Mouse (Mus musculus) left cerebral cortex, adult 8-10 months (tissue): ENCODE measurements around the gene Diras1. TPM values are rescaled to one million over a fixed set of nuclear protein-coding genes. Genes with fewer than 3 reads are reported as not detected.

ENCODE experiments used
- DNase-seq, 2 experiments: peaks; one replicate each; pipeline ENCODE4 v3.0.0; 2022; ENCODE audit warnings: low spot score in 2 of 2
- total RNA-seq, 4 experiments: library from RNA; stranded (reverse); gene quantifications; 2 replicates each; pipeline ENCODE4 v1.2.4; 2022

Gene Diras1
- total RNA-seq, 4 experiments from 2014 or later, result 115 to 131 (median 118) TPM

DNA sequence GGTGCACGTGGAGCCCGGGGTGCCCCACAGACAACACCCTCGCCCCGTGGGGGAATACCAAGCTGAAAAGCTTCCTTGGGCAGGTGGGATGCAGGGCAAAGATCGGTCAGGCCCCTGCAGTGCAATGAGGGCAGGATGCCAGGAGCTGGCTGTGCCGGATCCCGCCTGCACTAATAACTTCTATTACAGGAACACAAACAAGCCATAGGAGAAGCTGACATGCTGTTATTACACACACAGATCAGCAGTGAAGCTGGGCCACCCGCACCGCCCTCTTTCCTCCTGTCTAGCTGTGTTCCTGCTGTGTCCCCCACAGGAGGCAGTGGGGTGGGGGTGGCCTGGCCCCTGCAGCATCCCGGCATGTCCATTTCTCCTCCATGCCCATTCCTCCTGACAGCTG lies 3.6 kb upstream of the Diras1 start:
- DNase-seq, result no peak

DNA sequence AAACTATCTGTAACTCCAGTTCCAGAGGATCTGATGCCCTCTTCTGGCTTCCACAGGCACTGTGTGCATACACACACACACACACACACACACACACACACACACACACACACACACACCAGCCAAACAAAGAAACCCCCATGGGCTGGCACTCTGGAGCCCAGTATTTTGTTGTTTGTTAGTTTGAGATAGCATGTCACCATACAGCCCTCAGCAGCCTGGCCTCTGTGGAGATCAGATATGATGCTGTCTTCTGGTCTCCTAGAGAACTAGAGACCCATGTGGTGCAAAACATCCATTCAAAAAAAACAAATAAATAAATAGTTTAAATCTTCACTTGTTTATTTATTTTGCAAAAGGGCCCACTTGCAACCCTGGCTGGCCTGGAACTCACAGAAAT lies 2.8 kb upstream of the Diras1 start:
- no peak for DNase-seq

DNA sequence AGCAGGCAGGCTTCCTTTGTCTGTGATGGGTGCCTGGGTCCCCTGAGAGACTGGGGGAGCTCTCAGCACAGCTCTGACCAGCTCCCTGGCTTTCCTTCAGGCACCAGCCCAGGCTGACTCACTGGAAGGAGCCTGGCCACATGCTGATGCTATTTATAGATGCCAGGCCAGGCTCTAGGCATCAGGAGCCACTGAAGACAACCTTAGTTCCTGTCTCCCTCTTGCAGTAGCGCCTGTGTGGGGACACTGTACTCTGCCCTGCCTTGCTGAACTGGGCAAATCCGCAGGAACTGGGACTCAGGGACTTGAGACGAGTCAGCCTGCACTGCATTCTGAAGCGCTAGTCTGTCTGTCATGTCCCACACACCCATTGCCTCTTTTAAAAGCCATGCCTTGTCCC lies 1.9 kb upstream of the Diras1 start:
- no peak for DNase-seq

DNA sequence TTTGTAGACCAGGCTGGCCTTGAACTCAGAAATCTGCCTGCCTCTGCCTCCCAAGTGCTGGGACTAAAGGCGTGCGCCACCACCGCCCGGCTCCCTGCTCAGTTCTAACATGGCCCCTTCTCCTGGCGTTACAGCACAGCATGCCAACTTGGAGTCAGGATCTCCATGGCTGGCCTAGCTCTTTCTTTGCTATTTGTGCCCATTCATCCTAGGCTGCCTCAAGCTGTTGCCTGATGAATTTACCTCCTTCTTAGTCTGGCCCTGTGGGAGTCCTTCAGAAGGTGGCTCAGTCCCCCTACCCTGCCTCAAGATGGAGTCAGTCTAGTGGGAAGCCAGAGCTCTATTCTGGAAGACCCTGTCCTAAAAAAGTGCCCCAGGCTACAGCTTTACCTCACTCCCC lies 1.4 kb upstream of the Diras1 start:
- no peak for DNase-seq

DNA sequence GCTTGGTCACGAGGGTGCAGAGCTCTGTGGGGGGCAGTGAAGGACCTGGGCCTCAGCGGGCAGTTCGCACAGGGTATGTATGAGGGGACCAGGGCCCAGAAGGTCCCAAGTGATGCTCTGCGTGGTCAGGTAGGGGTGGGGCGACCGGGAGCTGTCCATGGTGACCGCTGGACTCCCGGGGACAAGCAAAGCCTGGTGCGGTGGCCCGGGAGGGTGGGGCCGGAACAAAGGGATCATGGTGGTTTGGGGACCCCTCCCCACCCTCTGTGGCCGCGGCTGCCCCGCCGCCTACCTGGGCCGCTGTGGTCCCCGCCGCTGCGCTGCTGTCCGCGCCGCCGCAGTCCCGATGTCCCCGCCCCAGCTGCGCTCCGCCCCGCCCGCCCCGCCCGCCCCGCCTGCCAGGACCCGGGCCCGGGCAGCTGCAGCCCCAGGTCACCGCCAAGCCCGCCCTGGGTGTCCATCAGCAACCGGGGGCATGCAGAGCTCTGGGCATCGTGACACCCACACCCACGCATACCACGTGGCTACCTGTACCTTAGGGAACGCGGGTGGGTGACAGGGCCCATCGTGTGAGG lies 328 bp downstream of the Diras1 start:
- no peak for DNase-seq

DNA sequence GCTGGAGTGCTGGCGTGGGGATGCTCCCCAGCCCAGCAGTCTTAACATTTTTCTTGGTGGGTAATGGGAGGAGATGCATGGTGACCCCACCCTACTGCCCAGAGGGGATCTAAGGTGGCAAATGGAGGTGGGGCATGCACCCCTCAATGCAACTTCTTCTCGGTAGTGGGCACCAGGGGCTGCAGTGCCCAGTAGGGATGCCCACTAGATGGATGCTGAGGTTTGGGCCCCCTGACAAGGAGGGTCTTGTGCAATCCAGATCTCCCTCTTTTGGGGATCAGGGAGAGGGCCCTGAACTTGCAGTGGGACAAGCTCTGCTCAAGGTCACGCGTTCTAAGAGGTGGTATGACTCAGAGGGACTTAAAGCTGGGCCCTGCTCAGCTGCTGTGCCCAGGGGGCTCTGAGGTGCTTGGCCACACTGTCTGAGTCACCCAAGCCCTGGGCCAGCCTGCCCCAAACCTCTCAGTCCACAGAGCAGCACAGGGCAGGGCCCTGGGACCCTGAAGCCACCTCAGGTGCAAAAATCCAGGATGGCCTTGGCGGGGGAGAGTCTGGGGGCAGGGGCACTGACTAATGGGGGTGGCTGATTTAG lies 1.0 kb downstream of the Diras1 start:
- DNase-seq, result no peak

DNA sequence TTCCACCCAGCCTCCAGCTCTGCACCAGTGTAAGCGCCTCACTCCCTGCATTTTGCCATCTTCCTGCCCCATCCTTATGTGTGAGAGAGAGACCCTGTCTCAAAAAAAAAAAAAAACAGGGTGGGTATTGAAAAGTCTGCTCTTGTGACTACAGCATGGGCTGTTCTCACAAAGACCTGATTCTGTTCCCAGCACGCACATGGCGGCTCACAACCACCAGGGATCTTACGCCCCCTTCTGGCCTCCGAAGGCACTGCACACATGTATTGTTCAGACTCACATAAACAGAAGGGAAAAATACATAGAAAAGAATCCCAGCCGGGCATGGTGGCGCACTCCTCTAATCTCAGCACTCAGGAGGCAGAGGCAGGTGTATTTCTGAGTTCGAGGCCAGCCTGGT lies 2.7 kb downstream of the Diras1 start:
- no peak for DNase-seq

DNA sequence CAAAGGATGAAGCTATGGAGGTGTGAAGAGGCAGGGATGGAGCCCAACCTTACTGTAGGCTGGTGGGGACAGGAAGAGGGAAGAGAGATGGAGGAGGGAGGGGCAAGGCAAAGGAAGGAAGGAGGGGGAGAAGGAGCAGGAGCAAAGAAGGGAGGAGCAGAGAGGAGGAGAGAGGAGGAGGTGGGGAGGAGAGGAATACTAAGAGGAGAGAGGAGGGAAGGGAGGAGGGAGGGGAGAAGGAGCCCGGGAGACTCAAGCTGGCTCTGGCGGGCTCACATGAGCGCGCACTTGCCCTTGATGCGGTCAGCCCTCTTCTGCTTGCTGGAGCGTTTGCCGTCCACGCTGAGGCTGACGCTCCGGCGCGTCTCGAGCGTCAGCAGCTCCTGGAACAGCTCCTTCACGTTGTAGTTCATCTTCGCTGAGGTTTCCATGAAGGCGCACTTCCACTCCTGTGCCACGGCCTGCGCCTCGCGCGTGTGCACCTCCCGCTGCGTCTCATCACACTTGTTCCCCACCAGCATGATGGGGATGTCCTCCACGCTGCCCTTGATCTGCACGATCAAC lies 3.8 kb downstream of the Diras1 start:
- DNase-seq, result no peak

DNA sequence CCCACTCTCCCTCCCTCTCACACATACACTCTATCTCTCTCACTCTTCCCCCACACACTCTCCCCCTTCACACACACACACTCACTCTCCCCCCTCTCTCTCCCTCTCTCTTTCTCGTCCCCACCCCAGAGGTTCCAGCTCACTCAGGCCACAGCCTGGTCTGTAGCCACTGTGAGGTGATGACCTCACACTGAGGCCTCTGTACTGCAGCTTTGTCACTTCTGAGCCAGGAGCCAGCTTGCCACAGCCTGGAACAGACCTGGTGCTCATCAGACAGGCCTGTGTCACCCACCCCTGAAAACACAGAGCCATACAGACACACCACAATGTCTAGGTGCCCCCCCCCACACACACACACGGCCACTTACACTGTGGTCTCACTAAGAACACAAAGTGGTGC lies 5.3 kb downstream of the Diras1 start:
- no peak for DNase-seq

DNA sequence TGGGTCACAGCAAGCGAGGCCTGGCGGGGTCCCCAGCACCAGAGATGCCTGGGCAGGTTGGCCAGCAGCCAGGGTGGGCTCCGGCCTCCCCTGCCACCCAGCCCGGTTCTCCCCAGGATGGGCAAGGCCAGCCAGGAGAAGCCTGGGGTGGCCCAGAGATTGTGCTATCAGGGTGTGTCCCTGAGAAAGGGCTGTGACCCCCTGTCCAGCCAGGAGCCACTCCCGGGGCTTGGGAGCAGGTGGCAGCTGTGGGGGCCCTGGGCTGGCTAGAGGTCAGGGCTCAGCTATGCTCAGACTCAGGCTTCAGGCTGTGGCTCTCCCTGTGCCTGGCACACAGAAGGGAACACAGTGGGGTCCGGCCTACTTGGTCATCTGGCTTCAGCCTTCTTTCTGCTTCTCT lies 5.8 kb downstream of the Diras1 start:
- DNase-seq, result no peak

DNA sequence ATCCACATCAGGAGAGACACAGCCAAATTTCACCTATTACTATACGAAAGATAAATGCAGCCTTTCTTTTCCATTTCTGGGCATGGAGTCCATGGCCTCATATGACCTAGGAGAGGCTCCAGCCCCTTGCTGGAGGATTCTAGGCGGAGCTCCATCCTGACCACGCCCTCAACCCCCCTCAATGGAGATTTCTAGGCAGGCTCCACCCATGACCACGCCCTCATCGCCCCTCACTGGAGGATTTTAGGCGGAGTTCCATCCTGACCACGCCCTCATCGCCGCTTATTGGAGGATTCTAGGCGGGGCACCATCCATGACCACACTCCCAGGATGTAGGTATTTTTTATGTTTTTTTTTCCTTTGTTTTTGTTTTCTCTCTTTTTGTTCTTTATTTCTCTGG lies 7.1 kb downstream of the Diras1 start:
- DNase-seq, result no peak

DNA sequence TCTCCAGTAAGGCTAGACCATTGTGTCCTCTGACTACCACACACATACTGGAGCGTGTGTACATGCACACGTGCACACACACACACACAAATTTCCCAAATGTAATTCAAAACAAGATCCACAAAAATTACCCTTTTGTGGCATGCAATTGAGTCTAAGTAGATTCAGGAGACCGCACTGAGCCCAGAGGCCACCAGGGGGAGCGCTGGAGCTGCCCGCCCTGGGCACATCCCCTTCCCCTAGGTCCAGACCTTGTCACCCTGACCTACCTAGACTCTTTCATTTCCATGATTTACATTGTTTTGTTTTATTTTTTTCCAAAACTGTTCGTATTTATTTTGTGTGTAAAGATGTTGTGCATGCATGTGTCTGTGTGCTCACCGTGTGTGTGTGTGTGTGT lies 8.8 kb downstream of the Diras1 start:
- no peak for DNase-seq

DNA sequence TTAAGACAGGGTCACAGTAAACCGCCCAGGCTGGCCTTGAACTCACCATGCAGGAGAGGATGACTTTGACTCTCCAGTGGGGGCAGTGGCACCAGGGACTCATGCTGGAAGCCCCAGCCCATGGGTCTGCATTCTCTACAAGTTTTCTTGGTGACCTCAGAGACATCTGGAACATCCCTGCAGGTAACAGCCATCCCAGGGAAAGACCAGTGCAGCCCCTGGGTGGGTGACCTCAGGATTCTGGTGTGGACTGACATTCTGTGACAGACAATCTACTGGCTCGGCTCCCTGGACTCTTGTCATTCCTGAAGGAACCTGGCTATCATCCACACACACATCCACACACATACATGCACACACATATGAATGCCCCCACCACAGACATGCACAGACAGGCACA lies 9.8 kb downstream of the Diras1 start:
- DNase-seq, result no peak

DNA sequence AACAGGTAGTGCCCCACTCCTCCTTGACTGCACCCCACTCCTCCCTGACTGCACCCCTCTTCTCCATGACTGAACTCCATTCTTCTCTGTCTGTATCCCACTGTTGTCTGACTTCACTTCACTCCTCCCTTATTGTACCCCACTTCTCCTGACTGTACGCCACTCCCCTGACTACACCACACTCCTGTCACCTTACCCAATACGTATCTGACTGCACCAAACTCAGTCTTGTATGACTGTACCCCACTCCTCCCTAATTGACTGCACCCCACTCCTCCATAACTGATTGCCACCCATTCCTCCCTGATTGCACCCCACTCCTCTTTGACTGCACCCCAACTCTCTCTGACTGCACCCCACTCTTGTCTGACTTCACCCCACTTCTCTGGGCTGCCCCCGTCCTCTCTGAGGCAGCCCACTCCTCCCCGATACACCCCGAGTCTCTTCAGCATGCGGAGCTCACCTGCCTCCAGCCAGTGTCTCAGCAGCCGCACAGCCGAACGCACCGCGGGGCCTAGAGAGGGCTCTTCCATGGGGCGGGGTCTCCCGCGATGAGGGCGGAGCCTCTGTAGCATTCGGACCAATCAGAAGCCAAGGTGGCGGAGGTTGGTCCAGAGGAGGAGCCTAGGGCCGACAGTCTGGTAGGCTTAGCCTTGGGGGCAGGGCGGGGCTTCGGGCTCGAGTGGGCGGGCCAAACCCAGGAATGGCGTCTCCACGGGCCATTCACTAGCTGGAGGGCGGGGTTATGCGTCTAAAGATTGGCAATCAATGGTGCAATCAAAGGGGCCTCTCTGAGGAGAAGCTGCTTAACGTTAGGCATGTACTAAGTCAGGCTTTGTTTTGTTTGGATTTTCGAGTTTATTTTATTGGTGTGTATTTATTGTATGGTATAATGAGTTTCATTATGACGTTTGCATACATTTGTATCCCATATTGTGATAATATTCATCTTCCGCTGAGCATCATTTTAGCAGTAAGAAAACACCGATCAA lies 10.8 kb downstream of the Diras1 start, which contains the start of gene Gng7:
Gene Gng7, minus strand, starts transcription at position 553 of the 992 bp plus-strand sequence.
- DNase-seq, result peak; percentile 88 to 98

DNA sequence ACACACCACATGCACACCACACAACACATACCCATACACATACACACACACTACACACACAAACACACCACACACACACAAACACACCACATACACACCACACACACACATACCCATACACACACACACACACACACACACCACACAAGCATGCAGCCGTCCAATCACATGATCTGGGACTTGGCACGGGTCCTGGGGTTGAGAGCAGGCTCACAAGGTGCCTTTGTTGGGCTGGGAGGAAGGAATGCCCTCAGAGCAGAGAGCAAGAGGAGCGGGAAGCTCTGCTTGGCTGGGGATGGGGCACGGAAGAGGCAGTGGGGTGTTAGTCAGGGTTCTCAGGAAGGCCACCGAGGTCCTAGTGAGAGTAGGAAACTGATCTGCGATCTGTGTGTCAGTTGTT lies 14.6 kb downstream of the Diras1 start:
- DNase-seq, result no peak

DNA sequence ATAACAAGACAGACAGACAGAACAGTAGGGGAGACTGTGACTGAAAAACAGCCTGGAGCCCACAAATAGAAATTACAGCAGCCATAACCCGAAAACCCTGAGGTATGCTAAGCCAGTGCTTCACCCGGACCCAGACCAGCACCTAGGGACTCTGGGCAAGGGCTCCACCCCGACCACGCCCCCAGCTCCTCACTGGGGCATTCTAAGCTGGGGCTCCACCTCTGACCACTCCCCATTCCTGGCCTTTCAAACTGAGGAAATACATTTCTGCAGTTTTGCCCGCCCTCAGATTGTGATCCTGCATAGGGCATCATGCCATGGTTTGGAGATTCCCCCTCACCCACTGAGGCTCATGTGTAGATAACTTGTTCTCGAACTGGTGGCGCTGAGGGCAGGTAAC lies 18.2 kb downstream of the Diras1 start:
- DNase-seq, result no peak

DNA sequence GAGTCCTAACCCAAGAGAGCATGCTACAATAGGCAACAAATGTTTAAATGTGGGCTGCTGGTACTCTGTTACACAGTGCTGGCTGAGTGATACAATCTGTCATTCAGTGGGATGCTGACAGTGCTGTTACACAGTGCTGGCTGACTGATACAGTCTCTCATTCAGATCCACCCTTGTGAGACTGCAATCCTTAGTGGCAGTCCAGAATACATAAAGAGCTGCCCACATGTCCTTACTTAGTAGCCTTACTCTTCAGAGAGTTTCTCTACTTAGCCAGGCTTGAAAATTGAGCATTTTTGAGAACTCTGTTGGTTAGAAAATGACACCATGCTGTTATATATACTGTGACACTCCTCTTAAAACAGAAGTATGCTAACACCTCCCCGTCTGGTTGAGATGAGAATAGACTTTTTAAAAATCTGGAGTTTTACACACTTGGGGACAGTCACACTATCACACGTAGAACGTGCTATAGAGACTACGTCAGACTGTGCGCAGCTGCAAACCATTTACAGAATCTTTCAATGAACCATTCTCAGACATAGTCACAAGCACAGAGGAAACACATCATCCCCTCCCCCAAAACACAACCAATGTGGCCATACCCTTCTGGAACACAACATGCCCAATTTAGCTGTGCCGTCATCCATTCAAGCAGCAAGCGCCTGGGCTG lies 19.3 kb downstream of the Diras1 start:
- no peak for DNase-seq

DNA sequence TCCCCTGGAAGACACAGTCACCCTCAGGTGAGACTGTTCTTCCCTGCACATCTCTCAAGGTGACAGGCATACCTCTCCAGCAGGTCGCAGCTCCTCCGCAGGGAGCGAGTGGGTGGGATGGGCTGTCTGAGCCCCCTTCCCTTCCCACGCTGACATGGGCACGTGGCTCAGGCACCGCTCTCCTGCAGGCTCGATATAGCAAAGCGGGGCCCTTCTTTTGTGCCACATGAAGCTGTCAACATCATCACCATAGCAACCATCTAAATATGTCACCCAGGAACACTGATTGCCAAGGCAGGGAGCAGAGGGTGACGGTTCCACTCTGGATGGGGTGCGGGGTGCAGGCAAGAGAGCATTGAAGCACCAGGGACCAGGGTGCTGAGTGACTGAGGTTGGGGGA lies 24.3 kb downstream of the Diras1 start:
- DNase-seq, result peak in 1 of 2 experiments; percentile 77

DNA sequence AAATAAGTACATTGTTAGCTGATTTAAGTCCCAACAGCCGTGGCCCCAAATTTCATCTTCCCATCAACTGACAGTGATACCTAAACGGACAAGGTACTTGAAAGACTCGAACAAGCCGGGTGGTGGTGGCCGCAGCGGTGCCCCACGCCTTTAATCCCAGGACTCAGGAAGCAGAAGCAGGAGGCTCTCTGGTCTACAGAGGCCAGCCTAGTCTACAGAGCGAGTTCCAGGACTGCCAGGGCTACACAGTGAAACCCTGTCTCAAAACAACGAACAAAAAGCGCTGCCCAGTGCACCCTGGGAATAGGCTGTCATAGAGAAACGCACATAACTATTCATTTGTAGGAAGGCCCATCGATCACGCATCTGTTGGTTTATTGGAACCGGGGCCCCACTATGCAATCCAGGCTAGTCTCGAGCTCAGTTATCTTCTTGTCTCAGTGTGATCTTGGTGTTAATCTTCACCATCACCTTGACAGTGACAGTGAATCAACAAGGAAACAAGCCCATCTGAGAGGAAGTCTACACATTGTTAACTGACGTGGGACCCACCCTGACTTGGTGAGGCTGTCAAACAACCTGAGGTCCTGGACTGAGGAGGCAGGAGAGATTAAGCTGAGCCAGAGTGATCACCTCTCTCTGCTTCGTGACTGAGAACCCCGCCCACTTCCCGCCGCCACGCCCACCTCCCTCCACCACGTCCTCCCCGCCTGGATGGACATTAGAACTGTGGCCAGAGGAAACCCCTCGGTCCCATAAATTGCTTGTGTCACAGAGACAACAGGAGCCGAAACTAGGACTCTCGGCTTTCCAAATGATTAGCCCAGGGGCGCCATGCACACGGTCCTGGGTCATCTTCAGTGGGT lies 25.0 kb downstream of the Diras1 start:
- DNase-seq, result no peak

DNA sequence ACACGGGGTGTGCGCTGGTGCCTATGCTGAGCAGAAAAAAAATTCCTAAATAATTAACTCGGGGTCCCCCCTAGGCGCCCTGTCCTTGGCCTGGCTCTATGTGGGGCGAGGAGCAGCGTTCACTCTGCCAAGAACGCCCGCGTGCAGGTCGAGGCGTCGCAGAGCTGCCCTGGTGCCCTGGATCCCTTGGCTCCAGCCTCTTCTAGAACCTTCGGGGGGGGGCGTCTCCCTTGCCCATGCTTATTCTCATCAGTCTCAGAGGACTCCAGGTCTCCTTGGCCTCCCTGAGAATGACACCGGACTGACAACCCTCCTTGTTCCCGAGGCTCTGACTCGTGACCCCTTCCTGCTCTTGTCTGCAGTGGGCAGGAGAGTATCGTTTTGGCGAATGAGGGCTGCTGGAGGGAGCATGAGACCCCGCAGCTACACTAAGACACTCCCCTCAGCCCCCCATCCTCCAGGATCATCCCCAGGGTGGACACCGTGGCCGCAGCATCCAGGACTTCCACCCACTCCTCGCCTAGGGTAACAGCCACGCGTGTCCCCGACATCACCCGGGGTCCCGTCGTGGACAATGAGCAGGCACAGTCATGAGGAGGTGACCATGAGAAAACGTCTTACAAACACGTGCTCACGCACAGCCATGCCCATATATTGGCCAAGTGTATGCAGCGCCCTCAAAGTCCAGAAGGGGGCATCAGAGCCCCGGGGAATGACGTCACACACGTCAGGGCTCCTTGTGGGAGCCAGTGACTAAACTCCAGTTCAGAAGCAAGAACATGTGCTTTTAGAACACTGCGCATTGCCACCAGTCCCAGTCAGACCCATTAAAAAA lies 25.9 kb downstream of the Diras1 start:
- DNase-seq, result peak; percentile 85 to 90
